Comparison of ENCODE assay signal across 10 mouse cellular contexts in the genomic region with DNA sequence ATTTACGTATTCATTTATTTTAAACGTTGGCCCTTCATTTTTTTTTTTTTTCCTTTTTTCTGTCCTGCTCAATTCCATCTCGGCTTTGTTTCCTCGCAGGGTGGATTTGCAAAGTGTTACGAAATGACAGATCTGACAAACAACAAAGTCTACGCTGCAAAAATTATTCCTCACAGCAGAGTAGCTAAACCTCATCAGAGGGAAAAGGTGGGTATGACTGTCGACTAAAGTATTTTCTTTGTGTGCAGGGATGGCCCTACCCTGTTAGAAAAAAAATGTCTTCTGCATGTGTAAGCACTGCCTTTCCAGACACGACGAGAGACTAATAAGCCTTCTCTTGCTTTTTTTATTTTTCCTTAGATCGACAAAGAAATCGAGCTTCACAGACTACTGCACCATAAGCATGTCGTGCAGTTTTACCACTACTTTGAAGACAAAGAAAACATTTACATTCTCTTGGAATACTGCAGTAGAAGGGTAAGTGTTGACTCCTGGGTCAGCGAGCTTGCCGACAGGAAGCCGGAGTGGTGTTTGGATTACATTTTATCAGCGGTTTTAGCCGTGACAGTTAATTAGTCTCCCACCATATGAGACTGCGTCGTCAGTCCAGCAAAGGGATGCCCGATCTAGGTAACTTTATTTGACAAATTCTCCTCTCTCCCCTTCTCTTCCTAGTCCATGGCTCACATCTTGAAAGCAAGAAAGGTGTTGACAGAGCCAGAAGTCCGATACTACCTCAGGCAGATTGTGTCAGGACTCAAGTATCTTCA. TPM values are rescaled to one million over a fixed set of nuclear protein-coding genes. Genes with fewer than 3 reads are reported as not detected.
A peak's percentile ranks its signal among the peaks of the same experiment; 100 is the strongest.
DNase-seq lines count a peak whose midpoint lies in the region; ATAC-seq and TF ChIP-seq lines count a peak whose summit lies in the region.
"Had no signal": no experiment of that assay in that cellular context is flagged by ENCODE, and none has a peak within 500 bp of the region (broad histone marks: within the 10 kb centered on the region; RNA-seq: fewer than 3 reads in every experiment).

No protein-coding gene starts in this region.

- peak overlapping the region; percentile 83 for H3K9ac ChIP-seq in intestine, embryonic 16.5 days (ENCODE audit: low read depth, low read length)

- peak; percentile 24 for DNase-seq in heart, adult 8-10 months (ENCODE audit: low spot score)
- no peak for DNase-seq in heart, postnatal 4 days
- DNase-seq in midbrain, embryonic 10.5 days (ENCODE audit: low spot score), result no peak
- no peak for DNase-seq in adrenal gland, postnatal 10 days

- no peaks in the 10 kb centered on the region for H3K27me3 ChIP-seq in intestine, embryonic 16.5 days (replicated peaks; ENCODE audit: control insufficient read depth, insufficient read depth, low read length)
- peaks cover 50% of the 10 kb centered on the region for H3K27me3 ChIP-seq in midbrain, embryonic 10.5 days (ENCODE audit: low read depth, poor library complexity, severe bottlenecking)

- ATAC-seq in intestine, embryonic 16.5 days, result no peak
- ATAC-seq in cerebellum, adult (ENCODE audit: insufficient number of reproducible peaks, low FRiP score, low TSS enrichment), result no peak
- no peak for ATAC-seq in megakaryocyte-erythroid progenitor cell, adult 5-6 weeks (replicated peaks; ENCODE audit: low FRiP score, low TSS enrichment, poor library complexity, severe bottlenecking)

- peaks cover 17% of the 10 kb centered on the region for H3K36me3 ChIP-seq in intestine, embryonic 16.5 days (ENCODE audit: control insufficient read depth, insufficient read depth, low read length)
- H3K36me3 ChIP-seq in midbrain, embryonic 10.5 days, result peaks cover 36% of the 10 kb centered on the region
- H3K36me3 ChIP-seq: G1E had no signal

- WGBS in intestine, embryonic 16.5 days, result 5% methylated on average over 21 of the region's 21 CpGs
- 42% methylated on average over 21 of the region's 21 CpGs for WGBS in midbrain, embryonic 10.5 days

- H3K27ac ChIP-seq in embryonic fibroblast, embryonic 13.5 days (ENCODE audit: insufficient read depth, low read length), result peak overlapping the region; percentile 83
- H3K27ac ChIP-seq in intestine, embryonic 16.5 days (ENCODE audit: low read length), result no peak overlapping the region
- peak overlapping the region; percentile 87 for H3K27ac ChIP-seq in midbrain, embryonic 10.5 days (replicated peaks)

- 0 out of 2 replicates have a peak, but pooled peaks cover 3% of the 10 kb centered on the region for H3K4me1 ChIP-seq in embryonic fibroblast, embryonic 13.5 days (ENCODE audit: control insufficient read depth, insufficient read depth, low read length)
- peaks cover 3% of the 10 kb centered on the region; the same call in 1 of the 2 replicates for H3K4me1 ChIP-seq in intestine, embryonic 16.5 days (ENCODE audit: control insufficient read depth, insufficient read depth, low read length)
- peaks cover 34% of the 10 kb centered on the region for H3K4me1 ChIP-seq in midbrain, embryonic 10.5 days

- peak overlapping the region; percentile 95 for H3K4me2 ChIP-seq in intestine, embryonic 16.5 days (ENCODE audit: low read depth, low read length)

- H3K9me3 ChIP-seq in intestine, embryonic 16.5 days (ENCODE audit: control insufficient read depth, low read length), result no peaks in the 10 kb centered on the region
- no peaks in the 10 kb centered on the region for H3K9me3 ChIP-seq in midbrain, embryonic 10.5 days (replicated peaks)

- TF ChIP-seq POLR2A in embryonic fibroblast, embryonic 13.5 days (IDR thresholded peaks at IDR 0.05; ENCODE audit: low read depth, low read length), result peak; percentile 39

- H3K4me3 ChIP-seq in embryonic fibroblast, embryonic 13.5 days (ENCODE audit: insufficient read depth, low read length), result peak overlapping the region; percentile 94
- H3K4me3 ChIP-seq in intestine, embryonic 16.5 days (ENCODE audit: low read length), result peak overlapping the region; percentile 76
- peak overlapping the region; percentile 79 for H3K4me3 ChIP-seq in midbrain, embryonic 10.5 days

- no peak for TF ChIP-seq CTCF in embryonic fibroblast, embryonic 13.5 days (IDR thresholded peaks at IDR 0.05; ENCODE audit: borderline replicate concordance, insufficient read depth, low read length)

RNA-seq across cellular contexts. Expression of a gene that starts 1.3 kb away (rescaled TPM):
- 10 to 100 TPM; 19.7 to 26.0 (median 23.0) TPM for total RNA-seq in heart, adult 8-10 months (2022)
- 100 to 1,000 TPM; 101 to 112 TPM for total RNA-seq in heart, postnatal 4 days (2021)
- polyA plus RNA-seq in embryonic fibroblast, embryonic 13.5 days (2011; ENCODE audit: insufficient read length, low read depth, missing spikeins), result 175 and 227 TPM in 2 replicates
- 56.6 and 61.9 TPM in 2 replicates for polyA plus RNA-seq in intestine, embryonic 16.5 days (2015; fragmentation: Nextera tagmentation; extraction: Ambion mirVana)
- polyA plus RNA-seq in midbrain, embryonic 10.5 days (2016; fragmentation: Nextera tagmentation; extraction: Ambion mirVana), result 40.5 and 51.0 TPM in 2 replicates
- 10 to 100 TPM; 40.7 to 42.0 TPM for total RNA-seq in adrenal gland, postnatal 10 days (2021)
- 0.52 and 0.62 TPM in 2 replicates for total RNA-seq in megakaryocyte-erythroid progenitor cell, adult 5-6 weeks (2014; fragmentation: Nextera tagmentation)
- total RNA-seq in megakaryocyte-erythroid progenitor cell, adult 5-6 weeks (2017), result 3.6 and 5.3 TPM in 2 replicates
- polyA plus RNA-seq: G1E had no signal

RNA-seq across cellular contexts. Expression of a gene that starts 39.1 kb away (rescaled TPM):
- total RNA-seq in heart, adult 8-10 months (2022), result under 1 TPM; 0.16 to 0.19 (median 0.17) TPM
- total RNA-seq in heart, postnatal 4 days (2021), result under 1 TPM in 1 of 2 experiments, not detected in 1; 0.11 TPM
- not detected in 2 replicates for polyA plus RNA-seq in embryonic fibroblast, embryonic 13.5 days (2011; ENCODE audit: insufficient read length, low read depth, missing spikeins)
- 0.39 and 0.40 TPM in 2 replicates for polyA plus RNA-seq in intestine, embryonic 16.5 days (2015; fragmentation: Nextera tagmentation; extraction: Ambion mirVana)
- 0.10 and 0.22 TPM in 2 replicates for polyA plus RNA-seq in midbrain, embryonic 10.5 days (2016; fragmentation: Nextera tagmentation; extraction: Ambion mirVana)
- under 1 TPM; 0.42 TPM for total RNA-seq in adrenal gland, postnatal 10 days (2021)
- total RNA-seq in megakaryocyte-erythroid progenitor cell, adult 5-6 weeks (2014; fragmentation: Nextera tagmentation), result 0.31 TPM in 1 of 2 replicates, not detected in the other
- 0.85 and 1.2 TPM in 2 replicates for total RNA-seq in megakaryocyte-erythroid progenitor cell, adult 5-6 weeks (2017)
- total RNA-seq: heart, postnatal 14 days had no signal
- polyA plus RNA-seq: G1E had no signal
